Mouse (Mus musculus) limb, embryonic 10.5 days (tissue): ENCODE measurements around the gene Slc12a8. TPM values are rescaled to one million over a fixed set of nuclear protein-coding genes. Genes with fewer than 3 reads are reported as not detected.

Experiments used
- DNase-seq: peaks from one replicate; pipeline ENCODE4 v3.0.0-alpha.2; 2017; ENCODE audit warnings: low spot score
- H3K27ac ChIP-seq: fragments of 300-500 bp; sonication (generic); 2 replicates; pipeline ENCODE4 v1.5.1; 2016; ENCODE audit warnings: mild to moderate bottlenecking
- H3K27me3 ChIP-seq: fragments of 300-500 bp; sonication (generic); 2 replicates; pipeline ENCODE4 v1.6.1; 2016; ENCODE audit warnings: low read depth, mild to moderate bottlenecking; ENCODE audit not compliant: poor library complexity, severe bottlenecking
- H3K36me3 ChIP-seq: fragments of 300-500 bp; sonication (generic); 2 replicates; pipeline ENCODE4 v1.6.1; 2016; ENCODE audit warnings: mild to moderate bottlenecking, moderate library complexity
- H3K4me1 ChIP-seq: fragments of 300-500 bp; sonication (generic); 2 replicates; pipeline ENCODE4 v1.6.1; 2016
- H3K4me3 ChIP-seq: fragments of 300-500 bp; sonication (generic); 2 replicates; pipeline ENCODE4 v1.5.1; 2016; ENCODE audit warnings: mild to moderate bottlenecking, moderate library complexity
- H3K9me3 ChIP-seq: fragments of 300-500 bp; sonication (generic); replicated peaks from 2 replicates; pipeline ENCODE4 v1.6.1; 2016; ENCODE audit warnings: mild to moderate bottlenecking
- WGBS: fragments of 180-500 bp; shearing (Covaris S2); methylation state at CpG from one replicate; pipeline ENCODE4 v1.1.7; 2016; 5-methylcytosine and 5-hydroxymethylcytosine counted together
- polyA plus RNA-seq: library from polyadenylated mRNA; unstranded; fragments of >200 nt; fragmentation: Nextera tagmentation; extraction: Ambion mirVana; gene quantifications from 2 replicates; pipeline ENCODE4 v1.2.1, GENCODE M21; 2016

The Slc12a8 gene
- polyA plus RNA-seq, 1 experiment from 2014 or later: 0.60 TPM

DNA sequence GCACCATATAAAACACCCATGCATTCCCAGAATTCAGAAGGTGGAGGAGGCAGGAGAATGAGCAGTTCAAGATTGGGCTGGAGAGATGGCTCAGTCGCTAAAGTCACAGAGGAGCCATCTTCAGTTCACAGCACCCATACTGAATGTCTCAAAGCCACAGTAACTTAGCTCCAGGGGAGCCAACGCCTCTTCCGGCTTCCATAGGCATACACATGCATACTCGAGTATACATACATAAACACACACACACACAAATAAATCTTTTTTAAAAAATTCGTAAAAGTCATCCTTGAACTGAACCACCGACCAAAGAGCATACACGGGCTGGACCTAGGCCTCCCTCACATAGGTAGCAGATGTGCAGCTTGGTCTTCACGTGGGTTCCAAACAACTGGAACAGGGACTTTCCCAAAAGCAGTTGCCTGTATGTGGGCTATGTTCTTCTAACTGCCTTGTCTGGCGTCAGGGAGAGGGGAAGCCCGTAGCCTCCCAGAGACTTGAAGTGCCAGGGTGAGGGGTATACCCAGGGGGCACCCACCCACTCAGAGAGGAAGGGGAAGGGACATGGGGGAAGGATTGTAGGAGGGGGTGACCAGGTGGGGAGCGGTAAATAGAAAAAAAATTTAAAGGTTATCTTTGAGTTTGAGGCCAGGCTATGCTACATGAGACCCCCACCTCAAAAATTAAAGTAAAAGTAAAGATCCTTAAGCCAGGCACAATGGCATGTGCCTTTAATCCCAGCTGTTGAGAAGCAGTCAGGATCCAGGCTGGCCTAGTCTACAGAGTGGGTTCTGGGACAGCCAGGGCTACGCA lies 191.7 kb downstream of the Slc12a8 start:
- Histone ChIP-seq H3K27ac (no peak overlapping the region), H3K36me3 (peaks cover 30% of the 10 kb centered on the region), H3K27me3 (no peaks in the 10 kb centered on the region), H3K4me3 (no peak overlapping the region), H3K4me1 (peaks cover 19% of the 10 kb centered on the region), H3K9me3 (no peaks in the 10 kb centered on the region)
- 94% methylated on average over 12 of the region's 12 CpGs for WGBS
- no peak for DNase-seq

Other genes starting within 250 kb of the Slc12a8 start
- 44.2 and 49.2 TPM in 2 replicates for gene Zfp148, start 136.5 kb upstream of the Slc12a8 start, polyA plus RNA-seq
- 11.1 and 11.6 TPM in 2 replicates for gene Heg1, start 167.0 kb downstream of the Slc12a8 start, polyA plus RNA-seq